Mouse (Mus musculus): ENCODE measurements around the gene Mtmr14.

Gene Mtmr14

DNA sequence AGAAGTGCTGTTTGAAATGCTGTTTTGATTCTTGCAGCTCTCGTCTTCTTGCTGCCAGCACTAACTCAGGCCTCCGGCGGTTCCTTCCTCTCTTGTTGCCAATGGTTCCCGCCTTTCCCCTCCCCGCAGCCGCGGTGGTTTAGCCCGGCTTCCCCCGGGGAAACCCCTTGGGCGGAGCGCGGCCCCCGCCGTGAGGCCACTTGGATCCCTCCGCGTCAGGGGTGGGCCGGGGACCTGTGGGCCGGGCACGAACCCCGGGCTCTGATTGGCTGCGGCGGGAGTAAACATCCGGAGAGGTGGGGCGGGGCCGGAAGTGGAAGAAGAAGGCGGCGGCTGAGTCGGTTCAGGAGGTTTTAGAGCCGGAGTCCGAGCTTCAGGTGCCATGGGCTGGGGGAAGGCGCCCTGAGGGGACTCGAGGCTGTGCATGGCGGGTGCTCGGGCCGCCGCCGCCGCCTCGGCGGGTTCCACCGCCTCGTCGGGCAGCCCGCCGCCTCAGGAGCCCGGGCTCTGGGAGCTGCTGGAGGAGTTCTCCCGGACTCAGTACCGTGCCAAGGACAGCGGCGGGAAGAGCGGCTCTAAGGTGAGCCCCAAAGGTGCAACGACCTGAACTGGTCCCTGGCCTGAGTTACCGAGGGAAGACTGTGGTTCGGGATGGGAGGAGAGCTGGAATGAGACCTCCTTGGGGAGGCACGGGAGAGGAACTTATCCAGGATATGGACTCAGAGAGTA lies at the start of gene Mtmr14:
Gene Mtmr14, plus strand, starts transcription at position 302 of the 729 bp plus-strand sequence.
- DNase-seq (ENCODE audit: low spot score): peak; percentile 98

DNA sequence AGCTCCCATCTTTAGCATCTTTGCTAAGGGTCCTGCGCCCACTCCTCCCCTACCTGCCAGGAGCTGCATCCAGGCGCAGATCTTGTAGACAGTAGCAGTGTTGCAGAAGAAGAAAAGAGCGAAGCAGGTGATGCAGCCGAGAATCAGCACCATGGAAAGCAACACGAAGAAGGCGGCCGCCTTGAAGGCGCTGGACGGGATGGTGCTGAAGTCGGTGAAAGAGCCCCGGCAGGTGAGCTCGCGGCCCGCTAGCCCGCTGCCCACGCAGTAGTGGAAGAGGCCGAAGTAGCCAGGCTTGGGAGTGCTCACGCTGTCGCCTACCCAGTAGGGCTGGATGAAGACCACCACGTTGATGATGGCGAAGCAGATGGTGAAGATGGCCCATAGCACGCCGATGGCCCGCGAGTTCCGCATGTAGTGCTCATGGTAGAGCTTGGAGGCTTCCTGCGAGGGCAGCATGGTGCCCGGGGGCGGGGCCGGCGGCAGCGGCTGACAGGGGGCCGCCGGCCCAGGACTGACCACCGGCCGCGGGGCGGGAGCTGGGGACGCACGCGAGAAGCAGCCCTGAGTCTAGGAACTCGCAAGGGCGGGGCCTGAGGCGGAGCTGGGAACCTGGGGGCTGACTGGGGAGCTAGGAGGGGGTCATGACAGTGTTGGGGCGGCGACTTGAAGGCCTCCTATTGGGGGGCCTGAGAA lies 43.7 kb upstream of the Mtmr14 start:
- peak; percentile 31 for DNase-seq (ENCODE audit: low spot score)

DNA sequence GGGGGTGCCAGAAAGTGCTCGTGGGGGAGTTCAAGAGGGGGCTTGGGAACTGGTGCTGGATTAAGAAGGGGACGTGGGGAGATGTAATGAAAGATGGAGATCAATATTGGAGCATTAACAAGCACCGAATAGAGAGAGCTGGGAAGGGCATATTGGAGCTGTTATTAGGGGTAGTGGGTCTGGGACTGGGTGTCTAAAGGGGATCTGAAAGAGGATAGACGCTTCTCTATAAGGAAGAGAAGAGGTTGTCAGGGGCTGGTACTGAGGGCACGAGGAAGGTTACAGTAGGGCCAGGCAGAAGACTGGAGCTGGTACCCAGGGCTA lies 43.2 kb upstream of the Mtmr14 start:
- DNase-seq (ENCODE audit: low spot score): no peak

- DNase-seq (ENCODE audit: low spot score): no peak
These were observed 42.6 kb upstream of the Mtmr14 start, which contains the start of gene Lhfpl4 for GRCm38 (mm10) chr6:113194841-113195595. TSS of gene Lhfpl4 (minus strand) at chr6:113195384.

- DNase-seq (ENCODE audit: low spot score): no peak
These were observed 42.0 kb upstream of the Mtmr14 start for GRCm38 (mm10) chr6:113195596-113195992.

DNA sequence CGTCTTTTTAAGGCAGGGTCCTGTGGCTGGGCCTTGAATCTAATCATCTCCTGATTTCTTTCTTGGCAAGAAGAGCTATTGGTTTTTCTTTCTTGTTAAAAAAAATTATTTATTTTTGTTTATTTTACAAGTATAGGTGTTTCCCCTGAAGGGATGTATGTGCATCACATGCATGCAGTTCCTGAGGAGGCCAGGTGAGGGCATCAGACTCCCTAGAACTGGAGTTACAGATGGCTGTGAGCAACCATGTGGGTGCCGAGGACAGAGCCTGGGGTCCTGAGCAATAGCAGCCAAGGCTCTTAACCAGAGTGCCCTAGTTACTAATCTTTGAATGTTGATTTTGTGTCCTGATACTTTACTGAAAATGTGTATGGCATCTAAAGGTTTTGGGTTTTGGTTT lies 21.4 kb upstream of the Mtmr14 start:
- DNase-seq (ENCODE audit: low spot score): no peak

- DNase-seq (ENCODE audit: low spot score): no peak
These were observed 11.8 kb upstream of the Mtmr14 start for GRCm38 (mm10) chr6:113225798-113226197.

DNA sequence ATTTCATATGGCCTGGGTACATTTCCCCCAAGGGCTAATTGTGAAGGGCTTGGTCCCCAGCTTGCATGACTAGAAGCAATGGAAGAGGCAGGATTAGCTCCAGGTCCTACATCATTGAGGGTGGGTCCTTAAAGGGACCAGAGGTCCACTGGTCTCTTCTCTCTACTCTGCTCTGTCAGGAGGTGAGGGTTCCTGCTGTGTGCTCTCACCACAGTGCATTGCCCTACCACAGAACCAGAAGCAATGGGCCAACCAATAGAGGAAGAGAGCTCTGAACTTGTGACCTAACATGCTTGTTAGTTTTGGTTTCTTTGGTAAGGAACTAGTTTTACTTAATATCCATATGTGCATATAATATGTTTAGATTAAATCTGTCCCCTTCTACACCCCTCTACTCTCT lies 10.9 kb upstream of the Mtmr14 start:
- DNase-seq (ENCODE audit: low spot score): no peak

- no peak for DNase-seq (ENCODE audit: low spot score)
These were observed 2.5 kb upstream of the Mtmr14 start for GRCm38 (mm10) chr6:113235141-113235540.

DNA sequence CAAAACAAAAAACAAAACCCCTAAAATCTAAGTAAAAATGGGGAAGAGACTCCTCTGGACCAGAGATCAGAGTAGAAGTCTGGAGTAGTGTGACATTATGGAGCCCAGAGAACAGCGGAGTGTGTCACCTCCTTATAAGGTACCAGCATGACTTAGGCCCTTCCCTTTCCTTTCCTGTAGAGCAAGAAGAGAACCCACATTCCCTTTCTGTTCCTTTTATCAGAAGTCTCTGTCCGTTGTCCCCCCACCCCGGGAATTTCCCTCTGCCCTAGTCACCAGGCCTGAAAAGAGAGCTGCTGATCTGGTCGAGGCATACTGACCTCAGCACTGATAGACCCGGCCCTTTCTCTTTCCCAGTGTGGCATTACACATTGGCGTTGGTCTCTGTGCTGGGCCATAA lies 799 bp downstream of the Mtmr14 start:
- no peak for DNase-seq (ENCODE audit: low spot score)

DNA sequence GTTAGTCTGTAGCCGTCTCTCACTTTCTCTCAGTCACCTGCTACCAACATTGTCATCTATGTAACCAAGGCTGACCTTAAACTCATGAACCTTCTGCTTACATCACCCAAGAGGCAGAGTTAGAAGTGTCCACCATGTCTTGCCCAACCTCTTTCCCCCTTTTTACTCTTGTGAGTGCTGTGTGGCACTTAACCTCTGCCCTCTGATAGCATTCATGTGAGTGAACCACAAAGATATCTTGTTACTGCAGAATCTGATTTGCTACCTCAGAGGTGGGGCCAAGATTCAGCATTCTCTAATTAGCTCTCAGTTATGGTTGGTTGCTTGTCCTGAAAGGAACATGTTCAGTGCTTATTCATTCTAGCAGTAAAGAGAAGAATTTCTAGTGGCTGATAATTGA lies 5.1 kb downstream of the Mtmr14 start:
- no peak for DNase-seq (ENCODE audit: low spot score)

- DNase-seq (ENCODE audit: low spot score): no peak
These were observed 7.9 kb downstream of the Mtmr14 start for GRCm38 (mm10) chr6:113245585-113245984.

GRCm38 (mm10) chr6:113250786-113251185 lies 13.1 kb downstream of the Mtmr14 start:
- no peak for DNase-seq (ENCODE audit: low spot score)

GRCm38 (mm10) chr6:113251921-113252320 lies 14.3 kb downstream of the Mtmr14 start:
- DNase-seq (ENCODE audit: low spot score): no peak

- no peak for DNase-seq (ENCODE audit: low spot score)
These were observed 17.3 kb downstream of the Mtmr14 start for GRCm38 (mm10) chr6:113254899-113255298.

DNA sequence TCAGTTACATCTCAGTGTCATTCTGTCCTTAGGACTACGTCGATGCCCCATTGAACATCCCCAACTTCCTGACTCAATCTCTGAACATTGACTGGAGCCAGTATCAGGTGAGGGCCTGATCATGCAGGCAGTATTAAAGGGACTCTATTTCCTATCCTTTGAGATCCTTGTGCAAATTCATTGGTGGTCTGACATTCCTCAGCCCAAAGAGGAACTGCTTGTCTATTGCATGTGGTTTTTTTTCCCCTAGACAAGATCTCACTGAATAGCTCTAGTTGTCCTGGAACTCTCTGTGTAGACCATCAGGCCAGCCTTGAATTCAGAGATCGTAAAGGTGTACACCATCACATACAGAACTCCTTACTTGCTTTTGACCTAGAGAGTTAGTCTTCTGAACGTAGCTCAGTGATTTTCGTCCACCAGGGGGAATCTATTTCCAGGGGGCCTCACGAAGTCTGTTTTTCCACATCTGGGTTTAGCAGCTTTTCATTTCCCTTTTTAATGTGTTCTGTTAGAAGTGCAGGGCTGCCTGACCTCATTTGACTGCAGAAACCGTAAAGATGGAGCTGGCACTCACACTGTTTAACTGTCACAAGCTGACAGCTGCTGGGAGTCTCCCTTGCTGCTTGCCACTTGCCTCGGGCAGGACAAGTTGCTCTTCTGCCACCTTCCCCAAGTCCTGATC lies 23.7 kb downstream of the Mtmr14 start:
- no peak for DNase-seq (ENCODE audit: low spot score)

DNA sequence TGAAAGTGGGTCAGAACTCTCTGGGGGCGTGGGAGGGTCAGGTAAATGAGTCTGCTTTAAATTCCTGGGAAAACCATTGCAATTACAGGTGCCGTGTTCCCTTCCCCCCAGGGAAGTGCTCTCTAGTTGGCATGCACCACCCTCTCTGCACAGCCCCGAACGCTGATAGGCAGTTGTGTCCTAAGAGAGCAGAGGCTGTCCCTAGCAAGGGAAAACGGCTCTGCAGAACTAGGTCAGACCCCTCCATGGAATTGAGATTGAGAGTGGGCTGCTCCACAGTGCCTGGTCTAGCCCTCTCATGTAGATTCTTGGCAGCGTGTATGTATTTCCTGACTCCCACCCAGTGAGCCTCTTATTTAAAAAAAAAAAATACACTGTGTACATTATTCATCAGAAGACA lies 25.9 kb downstream of the Mtmr14 start:
- no peak for DNase-seq (ENCODE audit: low spot score)

DNA sequence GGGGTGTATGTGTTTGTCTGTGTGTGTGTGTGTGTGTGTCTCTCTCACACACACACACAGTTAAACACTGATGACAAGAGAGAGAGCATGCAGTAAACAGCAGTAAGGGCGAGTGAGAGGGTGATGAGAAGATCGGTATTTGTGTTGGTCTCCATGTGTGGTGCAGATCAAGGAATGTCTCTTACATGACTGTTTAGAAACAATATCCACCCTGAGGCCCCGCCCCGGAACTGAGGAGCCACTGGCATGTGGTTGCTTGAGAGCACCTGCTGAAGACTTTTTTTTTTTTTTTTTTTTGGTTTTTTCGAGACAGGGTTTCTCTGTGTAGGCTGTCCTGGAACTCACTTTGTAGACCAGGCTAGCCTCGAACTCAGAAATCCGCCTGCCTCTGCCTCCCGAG lies 26.8 kb downstream of the Mtmr14 start:
- no peak for DNase-seq (ENCODE audit: low spot score)

- no peak for DNase-seq (ENCODE audit: low spot score)
These were observed 29.5 kb downstream of the Mtmr14 start for GRCm38 (mm10) chr6:113266996-113267655.

DNA sequence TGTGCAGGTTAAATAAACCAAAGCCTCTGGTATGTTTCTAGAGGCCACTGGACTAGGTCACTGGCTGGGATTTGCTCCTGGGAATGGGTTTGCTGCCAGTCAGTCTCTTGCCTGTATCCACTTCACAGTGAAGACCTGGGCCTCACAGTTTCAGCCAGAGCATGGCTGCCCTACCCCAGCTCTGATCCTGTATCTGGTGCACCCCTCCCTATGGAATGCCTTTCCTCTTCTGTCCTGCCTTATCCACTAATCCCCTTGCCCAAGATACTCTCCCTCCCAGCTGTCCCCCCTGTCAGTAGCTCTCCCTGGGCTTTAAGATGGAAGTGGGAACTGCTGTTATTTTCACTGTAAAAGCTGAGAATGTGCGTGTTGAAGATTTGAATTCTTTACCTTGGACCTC lies 30.3 kb downstream of the Mtmr14 start:
- no peak for DNase-seq (ENCODE audit: low spot score)

- DNase-seq (ENCODE audit: low spot score): no peak
These were observed 34.7 kb downstream of the Mtmr14 start for GRCm38 (mm10) chr6:113272365-113272764.

GRCm38 (mm10) chr6:113276846-113277245 lies 39.2 kb downstream of the Mtmr14 start:
- DNase-seq (ENCODE audit: low spot score): no peak
